Mouse (Mus musculus) NIH3T3 (cell line): ENCODE results near the gene Rasgrp3.
"Not testable (repeated sequence)": the region's sequence is repeated elsewhere in the genome, so short reads cannot be mapped to it uniquely, and the experiment has no call there.

Source experiments
- DNase-seq: peaks from one replicate; pipeline ENCODE4 v3.0.0-alpha.2; 2012; ENCODE audit warnings: low read depth

Rasgrp3 gene

GRCm38 (mm10) chr17:75435599-75435998 is at the start of gene Rasgrp3:
TSS of gene Rasgrp3 (plus strand) at chr17:75435896.
- DNase-seq: no peak

DNA sequence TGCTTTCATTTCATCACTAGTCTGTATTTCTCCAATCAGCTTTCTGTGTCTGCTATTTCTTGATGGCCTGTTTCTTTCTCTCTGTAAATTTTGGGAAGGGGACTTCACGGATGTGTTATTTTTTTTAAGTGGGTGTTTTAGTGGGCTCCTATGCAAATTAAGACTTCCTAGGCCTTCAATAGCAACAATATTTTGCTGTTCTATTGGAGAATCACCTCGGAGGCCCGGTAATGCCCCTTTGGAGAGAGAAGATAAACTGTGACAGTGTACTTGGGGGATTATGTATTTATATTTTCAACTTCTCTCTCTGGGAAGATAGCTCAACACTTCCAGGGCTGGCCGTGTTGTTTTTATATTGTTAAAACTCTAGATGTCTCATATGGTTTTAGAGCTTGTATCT is 47.3 kb upstream of the Rasgrp3 start:
- DNase-seq: no peak

DNA sequence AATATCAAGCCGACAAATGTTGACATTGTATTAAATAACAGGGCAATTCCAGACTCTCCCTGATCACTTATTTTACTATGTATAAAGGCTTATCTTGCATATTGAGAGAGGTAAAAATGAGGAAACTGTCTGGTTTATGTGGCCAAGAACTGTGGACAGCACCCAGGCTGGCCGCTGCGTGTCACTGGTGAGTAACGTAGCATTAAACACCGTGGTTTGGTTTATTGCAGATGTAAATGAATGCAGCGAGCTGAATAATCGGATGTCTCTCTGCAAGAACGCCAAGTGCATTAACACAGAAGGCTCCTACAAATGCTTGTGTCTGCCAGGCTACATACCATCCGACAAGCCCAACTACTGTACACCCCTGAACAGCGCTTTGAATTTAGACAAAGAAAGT is 45.6 kb upstream of the Rasgrp3 start:
- DNase-seq: no peak

- DNase-seq: no peak
Observed at GRCm38 (mm10) chr17:75391429-75392192, 44.1 kb upstream of the Rasgrp3 start.

DNA sequence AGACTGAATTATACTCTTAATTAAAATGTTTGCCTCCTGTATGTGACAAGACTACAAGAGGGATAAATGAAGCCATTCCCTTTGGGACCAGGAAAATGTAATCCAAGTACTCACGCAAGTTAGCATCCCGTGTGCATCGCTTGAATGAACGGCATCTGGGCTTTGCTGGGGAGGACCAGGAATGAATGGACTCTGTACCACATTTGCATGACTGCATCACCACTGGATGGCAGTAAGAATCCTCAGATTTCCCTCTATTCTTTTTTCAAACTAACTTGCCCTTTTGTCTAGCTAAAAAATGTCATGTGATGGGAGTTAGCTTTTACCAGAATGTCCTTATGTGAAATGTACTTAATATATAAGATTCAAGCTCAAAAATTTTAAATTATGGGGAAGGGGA is 29.3 kb upstream of the Rasgrp3 start:
- peak; percentile 66 for DNase-seq

DNA sequence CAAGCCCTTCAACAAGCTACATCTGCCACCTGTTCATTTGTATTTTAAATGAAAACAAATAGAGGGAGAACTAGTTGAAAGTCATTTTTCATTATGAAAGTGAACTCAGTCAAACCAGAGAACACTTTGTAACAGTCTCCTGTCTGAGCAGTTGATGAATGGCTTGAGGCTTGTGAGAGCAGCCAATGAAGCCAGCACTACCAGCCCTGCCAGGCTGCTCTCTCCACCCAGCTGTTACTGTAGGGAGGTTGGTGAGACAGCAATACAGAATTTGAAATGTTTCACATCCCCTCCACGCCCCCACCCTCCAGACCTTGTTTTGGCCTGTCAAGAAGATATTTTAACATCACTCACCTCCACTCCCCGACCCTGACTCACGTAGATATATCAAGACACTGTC is 18.8 kb upstream of the Rasgrp3 start:
- DNase-seq: peak; percentile 38

GRCm38 (mm10) chr17:75434152-75434551 is 1.5 kb upstream of the Rasgrp3 start:
- DNase-seq: no peak

- peak; percentile 53 for DNase-seq
Observed at GRCm38 (mm10) chr17:75434871-75435270, 825 bp upstream of the Rasgrp3 start.

DNA sequence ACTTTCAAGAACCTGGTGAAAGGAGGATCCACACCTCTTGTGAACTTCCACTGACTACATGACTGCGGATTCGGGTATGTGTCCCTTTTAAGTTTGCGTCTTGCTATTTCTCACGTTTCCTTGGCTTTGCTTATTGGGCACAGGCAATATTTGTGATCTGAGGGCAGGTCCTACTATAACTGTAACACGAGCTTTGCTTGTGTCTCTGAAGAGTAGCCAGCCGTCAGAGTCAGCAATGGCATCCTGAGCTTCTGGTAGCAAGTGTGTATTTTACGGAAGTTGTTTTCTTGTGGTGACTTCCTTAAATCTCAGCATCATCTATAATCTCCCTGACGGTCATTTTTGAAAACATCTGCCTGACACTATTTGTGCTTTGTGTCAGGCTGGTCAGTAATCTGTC is 399 bp downstream of the Rasgrp3 start:
- DNase-seq: no peak

DNA sequence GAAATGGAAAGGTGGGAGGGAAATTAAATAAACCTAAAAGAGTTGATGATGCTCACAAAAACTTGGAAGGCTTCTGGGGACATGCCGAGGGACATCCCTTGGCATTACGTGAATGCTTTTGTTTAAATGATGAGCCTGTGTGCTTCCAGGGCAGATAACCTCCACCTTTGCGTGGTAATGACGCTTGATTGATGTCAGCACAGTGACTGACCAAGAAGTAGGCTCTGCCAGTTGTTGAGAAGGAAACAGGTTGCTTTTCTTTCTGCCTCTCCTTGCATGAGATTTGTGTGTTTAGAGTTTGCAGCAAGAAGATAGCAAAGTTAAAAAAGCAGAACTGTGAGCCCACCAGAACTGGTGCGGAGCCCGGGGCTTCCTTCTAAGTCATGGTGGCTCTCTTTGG is 1.1 kb downstream of the Rasgrp3 start:
- no peak for DNase-seq

GRCm38 (mm10) chr17:75437239-75437750 is 1.6 kb downstream of the Rasgrp3 start:
- no peak for DNase-seq

GRCm38 (mm10) chr17:75438162-75438561 is 2.5 kb downstream of the Rasgrp3 start:
- DNase-seq: no peak

DNA sequence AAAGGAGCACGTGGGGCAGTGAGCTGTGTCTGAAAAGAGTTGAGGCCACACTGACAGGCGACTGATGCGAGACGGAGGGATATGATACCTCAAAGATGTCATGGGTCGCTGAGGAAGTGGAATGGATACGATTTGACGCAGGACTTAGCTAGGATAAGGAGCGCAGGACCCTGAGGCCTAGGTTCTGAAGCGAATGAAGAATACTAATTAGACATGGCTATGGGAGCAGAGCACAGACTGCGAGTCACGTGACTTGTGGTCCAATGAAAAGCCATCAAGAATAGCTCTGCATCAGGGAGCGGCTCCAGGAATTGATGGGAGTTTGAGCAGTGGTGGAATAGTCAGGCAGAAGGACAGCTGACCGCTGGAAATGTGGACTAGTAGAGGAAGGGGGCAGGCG is 3.4 kb downstream of the Rasgrp3 start:
- DNase-seq: no peak

- DNase-seq: no peak
Observed at GRCm38 (mm10) chr17:75440619-75441018, 4.9 kb downstream of the Rasgrp3 start.

DNA sequence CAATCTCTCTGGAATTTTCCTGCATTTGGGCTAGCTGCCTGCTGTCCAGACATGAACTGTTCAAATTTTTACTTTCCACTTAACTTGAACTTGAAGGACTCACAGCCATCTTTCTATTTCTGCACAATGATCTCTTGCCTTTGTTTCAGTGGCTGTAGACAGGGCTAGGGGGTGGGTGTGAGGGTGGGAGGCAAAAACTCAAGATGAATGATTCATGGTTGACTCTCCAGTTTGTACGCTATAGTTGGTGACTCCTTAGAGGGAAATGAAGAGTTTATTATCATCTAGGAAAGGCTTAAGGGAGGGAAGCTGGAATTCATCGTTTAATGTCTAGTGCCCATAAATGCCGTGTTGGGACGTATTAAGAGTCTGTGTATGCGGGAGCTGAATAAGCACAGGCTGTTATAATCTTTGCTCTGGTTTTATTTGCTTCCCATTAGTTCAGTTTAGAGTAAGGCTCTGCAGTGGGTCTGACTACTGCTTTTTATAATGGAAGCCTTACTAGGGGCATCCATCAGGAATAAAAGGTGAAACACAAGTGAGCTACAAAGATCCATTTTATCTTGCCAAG is 5.6 kb downstream of the Rasgrp3 start:
- DNase-seq: no peak

DNA sequence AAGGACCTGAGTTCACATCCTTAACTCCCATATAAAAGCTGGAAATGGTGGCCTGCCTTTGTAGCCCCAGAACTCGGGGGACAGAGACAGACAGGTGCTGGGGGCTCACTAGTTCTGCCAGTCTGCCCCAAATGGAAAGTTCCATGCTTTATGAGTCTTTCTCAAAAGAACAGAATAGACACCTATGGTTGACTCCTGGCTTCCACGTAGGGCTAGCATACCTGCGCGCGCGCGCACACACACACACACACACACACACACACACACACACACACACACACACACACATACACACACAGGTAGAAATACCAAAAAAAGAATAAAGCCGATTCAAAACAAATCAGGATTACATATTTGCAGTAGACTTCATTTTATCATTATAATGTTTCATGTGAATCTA is 6.7 kb downstream of the Rasgrp3 start:
- DNase-seq: no peak

- DNase-seq: peak; percentile 40
Observed at GRCm38 (mm10) chr17:75443064-75443621, 7.4 kb downstream of the Rasgrp3 start.

DNA sequence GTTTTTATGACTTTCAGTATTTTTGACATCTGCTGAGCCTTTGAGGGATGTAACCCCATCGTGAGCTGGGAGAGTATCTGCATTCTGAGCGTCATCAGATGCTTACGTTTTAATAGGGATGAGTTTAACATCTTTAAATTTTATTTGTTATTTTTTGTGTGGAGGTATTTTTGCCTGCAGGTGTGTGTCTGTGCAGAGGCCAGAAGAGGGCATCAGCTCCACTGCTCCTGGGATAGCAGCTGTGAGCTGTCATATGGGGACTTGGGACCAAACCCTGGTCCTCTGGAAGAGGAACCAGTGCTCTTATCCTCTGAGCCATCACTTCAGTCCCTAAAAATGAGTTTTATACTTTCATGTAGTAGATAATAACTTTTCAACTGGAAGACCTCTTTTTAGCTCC is 12.6 kb downstream of the Rasgrp3 start:
- DNase-seq: no peak

DNA sequence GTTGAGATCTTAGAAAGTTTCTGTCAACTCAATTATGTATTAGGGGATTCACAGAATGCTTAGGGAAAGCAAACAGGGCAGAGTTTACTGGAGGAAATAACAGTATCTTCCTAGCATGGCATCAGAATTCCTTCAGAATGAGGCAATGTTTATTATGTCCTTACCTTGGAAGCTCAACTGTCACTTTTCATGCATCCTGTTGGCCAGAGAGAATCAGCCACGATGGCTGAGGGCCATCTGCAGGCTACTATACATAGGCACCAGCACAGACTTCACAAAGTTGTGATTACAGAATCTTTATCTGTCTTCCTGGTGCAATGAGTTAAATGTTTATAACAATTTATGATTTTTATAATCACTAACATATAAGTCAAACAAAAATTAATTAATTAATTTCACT is 13.3 kb downstream of the Rasgrp3 start:
- DNase-seq: no peak

GRCm38 (mm10) chr17:75452313-75452712 is 16.6 kb downstream of the Rasgrp3 start:
- DNase-seq: peak; percentile 11

- no peak for DNase-seq
Observed at GRCm38 (mm10) chr17:75453639-75454038, 17.9 kb downstream of the Rasgrp3 start.

GRCm38 (mm10) chr17:75456096-75456495 is 20.4 kb downstream of the Rasgrp3 start:
- DNase-seq: not testable (repeated sequence)

GRCm38 (mm10) chr17:75460621-75461020 is 24.9 kb downstream of the Rasgrp3 start:
- peak; percentile 25 for DNase-seq
